In the genomic region with DNA sequence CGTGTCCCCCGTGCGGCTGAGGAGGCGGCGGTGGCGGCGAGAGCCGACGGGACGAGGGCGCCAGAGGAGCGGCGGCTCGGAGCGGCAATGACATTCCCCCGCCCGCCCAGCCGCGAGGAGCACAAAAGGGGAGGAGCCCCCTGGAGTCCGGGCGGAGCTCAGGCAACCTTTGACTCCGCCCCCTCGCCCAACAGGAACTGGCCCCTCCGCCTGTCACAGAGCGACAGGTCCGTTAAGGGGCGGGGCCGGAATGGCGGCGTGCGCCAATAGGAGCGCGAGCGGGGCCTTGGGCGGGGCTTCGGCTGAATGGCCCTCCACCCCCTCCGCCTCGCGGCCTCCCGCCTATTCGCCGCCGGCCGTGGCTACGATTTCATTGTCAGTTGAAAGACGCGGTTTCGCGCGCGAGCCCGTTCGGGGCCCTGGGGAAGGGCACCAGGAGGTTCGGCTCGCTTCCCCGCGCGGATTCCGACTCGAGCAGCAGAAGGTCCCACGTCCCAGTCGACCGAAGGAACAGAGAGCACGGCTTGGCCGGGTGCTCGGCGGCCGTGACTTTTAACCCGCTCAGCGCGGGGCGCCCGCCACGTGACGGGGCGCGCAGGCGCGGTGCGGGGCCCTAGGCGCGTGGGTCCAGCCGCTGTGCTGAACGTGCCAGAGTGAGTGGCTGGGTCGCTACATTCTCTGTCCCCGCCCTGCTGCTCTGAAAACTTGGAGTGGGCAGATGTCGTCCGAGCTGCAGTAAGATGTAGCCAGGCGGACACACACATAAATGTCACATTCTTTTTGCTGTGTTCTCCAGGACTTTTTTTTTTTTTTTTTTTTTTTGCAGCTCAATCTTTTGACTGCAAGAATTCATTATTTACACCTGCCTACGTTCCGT, we compare ENCODE assay signal across 8 mouse cellular contexts. TPM values are rescaled to one million over a fixed set of nuclear protein-coding genes. Genes with fewer than 3 reads are reported as not detected.
DNase-seq lines count a peak whose midpoint lies in the region; ATAC-seq lines count a peak whose summit lies in the region.

Stt3b (minus strand) TSS at position 76 of the 877 bp plus-strand sequence.

- H3K4me1 ChIP-seq in heart, embryonic 10.5 days = peaks cover 28% of the 10 kb centered on the region
- H3K4me1 ChIP-seq in kidney, embryonic 15.5 days = peaks cover 33% of the 10 kb centered on the region

- no peaks in the 10 kb centered on the region for H3K9me3 ChIP-seq in heart, embryonic 10.5 days
- no peaks in the 10 kb centered on the region for H3K9me3 ChIP-seq in kidney, embryonic 15.5 days (replicated peaks)

- peak; percentile 90 for ATAC-seq in erythroblast, adult 5-6 weeks (replicated peaks; ENCODE audit: low FRiP score, poor library complexity, severe bottlenecking)
- ATAC-seq in kidney, embryonic 15.5 days (replicated peaks; ENCODE audit: low FRiP score) = peak; percentile 95
- peak; percentile 94 for ATAC-seq in monocyte, adult 5-6 weeks (replicated peaks; ENCODE audit: insufficient number of reproducible peaks, low FRiP score, low TSS enrichment, poor library complexity, severe bottlenecking)

- 0 out of 2 replicates have a peak, but pooled peaks cover 3% of the 10 kb centered on the region for H3K27me3 ChIP-seq in heart, embryonic 10.5 days (ENCODE audit: insufficient read depth, poor library complexity, severe bottlenecking)
- no peaks in the 10 kb centered on the region for H3K27me3 ChIP-seq in kidney, embryonic 15.5 days

- peak; percentile 100 for DNase-seq in B cell, adult 2 months
- DNase-seq in brain, adult 2 months (ENCODE audit: low read depth, low spot score) = peak; percentile 100
- peak; percentile 99 for DNase-seq in heart, embryonic 10.5 days (ENCODE audit: low spot score)
- DNase-seq in liver = peak; percentile 100
- peak; percentile 100 for DNase-seq in spleen, postnatal 4 days (ENCODE audit: low spot score in 2 of 2)

- peak within 1 kb of the TSS; percentile 88 for H3K4me3 ChIP-seq in heart, embryonic 10.5 days
- peak within 1 kb of the TSS; percentile 99 for H3K4me3 ChIP-seq in kidney, embryonic 15.5 days (replicated peaks)

- peak within 1 kb of the TSS; percentile 73 for H3K4me2 ChIP-seq in kidney, embryonic 15.5 days

- H3K27ac ChIP-seq in heart, embryonic 10.5 days = peak within 1 kb of the TSS; percentile 99
- peak within 1 kb of the TSS; percentile 99 for H3K27ac ChIP-seq in kidney, embryonic 15.5 days

- under 1% methylated on average over 91 of the region's 91 CpGs for WGBS in heart, embryonic 10.5 days
- WGBS in kidney, embryonic 15.5 days = under 1% methylated on average over 91 of the region's 91 CpGs

- H3K36me3 ChIP-seq in heart, embryonic 10.5 days = no peaks in the 10 kb centered on the region
- H3K36me3 ChIP-seq in kidney, embryonic 15.5 days = no peaks in the 10 kb centered on the region

- peak within 1 kb of the TSS; percentile 99 for H3K9ac ChIP-seq in kidney, embryonic 15.5 days

RNA-seq across cellular contexts. Expression of gene Stt3b, which starts in this region (rescaled TPM):
- 38.7 and 39.8 TPM in 2 replicates for total RNA-seq in erythroblast, adult 5-6 weeks (2015; ENCODE audit: low replicate concordance)
- total RNA-seq in erythroblast, adult 5-6 weeks (2017; ENCODE audit: low replicate concordance) = 27.3 and 35.0 TPM in 2 replicates
- polyA plus RNA-seq in heart, embryonic 10.5 days (2016; fragmentation: Nextera tagmentation; extraction: Ambion mirVana) = 101 TPM in 2 replicates
- 101 and 102 TPM in 2 replicates for polyA plus RNA-seq in kidney, embryonic 15.5 days (2015; fragmentation: Nextera tagmentation; extraction: Ambion mirVana)
- 68.1 to 88.1 TPM (median 74.3 TPM) in 3 replicates for total RNA-seq in monocyte, adult 5-6 weeks (2017)

Comparison
In these comparisons a context has a peak if more than half of its experiments do, and no peak if none do; other contexts are left out.
1. Peak in every context shown above with its lines: DNase-seq, ATAC-seq, H3K4me3 ChIP-seq and H3K27ac ChIP-seq.